Mouse (Mus musculus) frontal cortex, adult 2 months (tissue): Measurements from ENCODE around the gene Nol9. TPM values are rescaled to one million over a fixed set of nuclear protein-coding genes. Genes with fewer than 3 reads are reported as not detected.

ENCODE experiments used
- DNase-seq, 2 experiments: peaks; one replicate each; pipeline ENCODE4 v3.0.0; 2022; ENCODE audit warnings: low spot score in 1 of 2; ENCODE audit errors: extremely low spot score in 1 of 2
- polyA plus RNA-seq: library from polyadenylated mRNA; depleted of rRNA; stranded (reverse); fragments of >200 nt; gene quantifications from 2 replicates; pipeline ENCODE4 v1.2.3, GENCODE M21; 2012; rRNA removed

Nol9 gene
- 15.9 and 18.4 TPM in 2 replicates for polyA plus RNA-seq

GRCm38 (mm10) chr4:152038985-152039830 lies at the start of gene Nol9:
Nol9 (plus strand) TSS chr4:152039321.
- DNase-seq = peak; percentile 65 to 94

DNA sequence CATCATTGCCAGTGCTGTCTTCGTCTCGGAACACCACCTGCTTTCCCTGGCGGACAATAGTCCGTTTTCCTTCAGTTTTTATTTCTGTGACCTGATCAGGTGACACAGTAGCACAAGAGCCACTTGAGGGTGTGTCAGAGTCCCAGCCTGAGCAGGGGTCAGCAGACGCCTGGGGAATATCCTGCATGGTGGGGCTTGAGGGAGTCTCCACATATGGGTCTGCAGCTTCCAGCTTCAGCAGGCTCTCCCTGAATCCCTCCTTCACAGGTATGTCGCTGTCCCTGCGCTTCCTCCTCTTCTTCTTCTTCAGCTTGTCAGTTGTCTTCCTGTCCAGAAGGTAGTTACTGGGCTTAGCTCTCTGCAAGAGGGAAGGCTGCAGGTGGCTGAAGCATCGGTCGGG lies 47.0 kb upstream of the Nol9 start:
- DNase-seq = no peak

DNA sequence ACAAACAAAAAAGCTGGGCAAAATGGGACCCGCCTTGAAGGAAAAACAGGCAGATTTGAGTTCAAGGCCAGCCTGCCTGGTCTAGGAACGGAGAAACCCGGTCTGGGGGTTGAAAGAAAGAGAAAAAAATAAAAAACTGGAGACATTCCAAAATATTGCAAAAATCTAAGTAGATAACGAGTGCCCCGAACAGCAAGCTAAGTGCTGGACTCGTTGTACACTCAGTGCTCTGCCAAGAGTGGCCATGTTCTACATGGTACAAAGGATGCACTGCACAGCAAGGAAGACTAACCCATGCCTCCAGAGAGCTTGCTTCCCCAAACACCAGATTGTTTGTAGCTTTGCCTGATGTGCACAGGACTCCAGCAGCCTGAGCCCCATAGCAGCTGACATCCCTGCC lies 46.1 kb upstream of the Nol9 start:
- no peak for DNase-seq

DNA sequence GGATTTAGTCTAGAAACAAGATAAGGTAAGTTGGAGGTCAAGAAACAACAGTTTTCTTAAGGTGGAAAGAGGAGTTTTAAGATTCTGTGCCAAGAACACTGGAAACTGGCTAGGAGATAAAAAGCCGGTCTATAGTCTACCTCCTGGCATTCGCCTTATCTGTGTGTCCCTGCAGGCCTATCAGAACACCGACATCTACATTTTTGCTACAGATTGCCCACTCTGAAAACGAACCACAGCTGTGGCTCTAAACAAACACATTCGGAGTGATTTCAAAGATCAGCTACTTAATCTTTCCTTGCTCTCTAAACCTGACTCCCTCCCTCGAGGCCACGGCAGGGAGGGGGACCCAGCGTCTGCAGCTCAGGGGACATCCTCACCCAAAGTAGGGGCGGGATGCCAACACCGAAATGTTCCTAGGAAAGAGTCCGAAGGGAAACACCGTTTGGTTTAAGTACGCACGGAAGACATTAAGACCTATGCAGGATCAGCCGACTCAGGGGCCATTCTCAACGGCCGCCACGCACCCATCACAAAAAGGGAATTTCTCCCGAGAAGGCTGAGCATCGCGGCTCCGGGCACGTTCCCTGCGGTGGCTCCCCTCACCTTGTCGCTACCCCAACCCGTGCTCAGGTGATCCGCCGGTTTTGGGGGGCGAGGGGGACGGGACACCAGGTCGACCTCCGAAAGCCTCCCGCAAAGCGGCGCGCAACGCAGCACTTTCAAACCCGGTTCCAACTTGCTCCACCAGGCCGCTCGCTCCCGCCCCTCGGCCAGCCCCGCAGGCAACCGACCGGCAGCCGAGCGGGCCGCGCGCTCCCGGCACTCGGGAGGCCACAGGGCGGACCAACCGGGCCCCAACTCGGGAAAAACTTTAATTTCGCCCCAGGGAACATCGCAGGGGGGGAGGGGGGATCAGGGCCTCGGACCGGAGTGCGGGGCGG lies 44.6 kb upstream of the Nol9 start:
- DNase-seq = no peak

DNA sequence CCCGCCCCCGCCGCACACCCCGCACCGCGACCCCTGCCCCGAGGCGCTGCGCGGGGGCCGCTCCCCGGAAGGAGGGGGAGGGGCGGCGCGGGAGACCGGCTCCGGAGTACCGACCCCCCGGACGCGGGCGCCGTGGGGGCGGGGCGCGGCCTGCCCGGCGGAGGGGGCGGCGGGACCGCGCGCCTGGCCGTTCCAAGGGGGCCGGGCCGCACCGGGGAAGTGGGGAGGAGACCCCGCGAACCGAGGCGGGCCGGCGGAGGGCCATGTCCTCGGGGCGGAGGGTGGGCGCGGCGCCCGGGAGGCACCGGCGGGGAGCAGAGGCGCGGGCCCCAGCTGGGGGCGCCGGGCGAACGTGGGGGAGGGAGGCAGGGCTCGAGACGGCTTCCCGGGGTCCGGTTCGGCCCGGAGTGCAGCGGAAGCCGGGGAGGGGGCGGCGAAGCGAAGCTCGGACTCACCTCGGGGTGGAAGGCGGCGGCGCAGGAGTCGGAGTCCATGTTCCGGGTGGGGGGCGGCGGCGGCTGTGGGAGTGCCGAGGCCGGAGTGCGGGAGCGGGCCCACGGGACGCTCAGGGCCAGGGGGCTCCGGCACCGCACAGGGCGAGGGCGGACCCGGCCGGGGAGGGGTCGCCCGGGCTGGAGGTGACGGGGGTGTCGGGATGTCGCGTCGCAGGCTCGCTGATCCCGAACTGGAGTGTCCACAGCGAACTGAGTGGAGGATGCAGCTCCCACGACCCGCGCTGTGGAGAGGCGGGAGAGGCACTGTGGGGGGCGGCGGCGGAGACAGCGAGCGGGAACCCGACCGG lies 43.5 kb upstream of the Nol9 start:
- no peak for DNase-seq

- DNase-seq = peak; percentile 98 to 99
These were observed 42.8 kb upstream of the Nol9 start, which contains the start of gene Phf13 for GRCm38 (mm10) chr4:151996173-151996950. Phf13 (minus strand) TSS chr4:151996258.

DNA sequence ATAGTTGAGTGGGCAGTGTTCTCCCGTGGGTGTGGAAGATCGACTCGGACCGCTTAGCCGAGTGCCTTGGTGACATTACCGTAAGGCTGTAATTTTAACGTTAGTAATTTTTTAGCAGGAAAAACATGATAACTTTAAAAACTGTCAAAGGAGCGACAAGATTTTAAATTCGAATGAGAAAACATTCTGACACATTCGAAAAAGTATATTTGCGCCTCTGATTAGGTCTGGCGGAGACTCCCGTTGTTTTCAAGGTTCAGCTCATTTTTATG lies 42.2 kb upstream of the Nol9 start:
- no peak for DNase-seq

DNA sequence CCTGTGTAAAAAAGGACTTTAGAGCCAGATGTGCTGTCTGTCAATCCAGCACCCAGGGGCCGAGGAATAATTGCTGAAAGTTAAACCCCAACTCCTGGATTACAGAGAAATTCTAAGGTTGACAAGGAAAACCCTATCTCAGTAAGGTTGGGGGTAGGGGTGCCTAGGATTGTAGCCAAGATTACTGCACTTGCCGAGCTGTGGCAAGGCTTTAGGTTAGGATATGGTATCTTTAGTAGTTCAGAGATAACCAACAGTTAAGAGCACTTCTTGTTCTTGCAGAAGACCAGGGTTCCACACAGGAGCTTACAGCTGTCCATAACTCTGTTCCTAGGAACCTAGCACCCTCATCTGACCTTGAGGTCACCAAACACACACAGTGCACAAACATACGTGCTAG lies 41.4 kb upstream of the Nol9 start:
- DNase-seq = no peak

DNA sequence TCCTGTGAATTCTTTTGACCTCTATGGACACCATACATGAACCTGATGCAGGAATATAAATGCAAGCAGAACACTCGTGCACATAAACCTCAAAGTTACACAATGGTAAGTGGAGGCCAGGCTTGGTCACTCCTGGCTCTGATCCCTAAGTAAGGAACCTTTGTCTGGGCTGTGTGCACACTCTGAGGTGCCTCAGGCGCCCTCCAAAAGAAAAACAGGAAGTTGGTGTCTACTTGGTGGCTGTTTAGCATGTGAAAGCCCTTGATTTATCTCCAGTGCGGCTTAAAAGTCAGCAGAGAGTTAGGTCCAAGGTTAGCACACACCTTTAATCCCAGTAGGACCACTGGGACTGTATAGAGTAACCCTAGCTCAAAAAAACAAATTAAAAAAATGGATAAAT lies 39.6 kb upstream of the Nol9 start:
- DNase-seq = no peak

- peak in 1 of 2 experiments; percentile 62 for DNase-seq
These were observed 38.2 kb upstream of the Nol9 start for GRCm38 (mm10) chr4:152000906-152001305.

GRCm38 (mm10) chr4:152001335-152001734 lies 37.8 kb upstream of the Nol9 start:
- no peak for DNase-seq

DNA sequence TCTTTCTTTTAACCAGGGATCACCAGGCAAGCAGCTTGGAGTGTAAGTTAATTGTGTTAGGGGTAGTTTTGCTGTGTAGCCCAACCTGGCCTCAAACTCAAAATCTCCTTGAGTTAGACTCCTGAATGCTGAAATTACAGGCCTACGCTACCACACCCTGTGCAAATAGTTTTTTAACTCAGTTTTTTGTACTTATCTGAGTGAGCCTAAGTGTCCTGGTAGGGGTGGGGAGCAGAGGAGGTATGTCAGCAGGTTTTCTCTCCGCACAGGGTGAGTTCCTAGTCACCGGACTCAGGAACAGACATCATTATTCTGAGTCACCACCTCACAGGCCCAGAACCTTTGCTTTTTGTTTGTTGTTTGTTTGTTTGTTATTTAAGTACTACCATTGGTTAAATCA lies 37.1 kb upstream of the Nol9 start:
- DNase-seq = no peak

DNA sequence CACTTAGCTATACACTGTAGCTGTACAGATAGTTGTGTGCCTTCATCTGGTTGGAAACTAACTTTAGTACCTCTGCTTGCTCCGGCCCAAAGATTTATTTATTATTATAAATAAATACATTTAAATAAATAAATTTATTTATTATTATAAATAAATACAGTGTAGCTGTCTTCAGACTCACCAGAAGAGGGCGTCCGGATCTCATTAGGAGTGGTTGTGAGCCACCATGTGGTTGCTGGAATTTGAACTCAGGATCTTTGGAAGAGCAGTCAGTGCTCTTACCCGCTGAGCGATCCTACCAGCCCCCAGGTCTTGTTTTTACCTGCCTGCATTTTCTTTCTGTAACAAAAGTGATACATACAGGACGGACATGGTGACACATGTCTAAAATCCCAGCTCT lies 33.0 kb upstream of the Nol9 start:
- no peak for DNase-seq

- no peak for DNase-seq
These were observed 32.3 kb upstream of the Nol9 start for GRCm38 (mm10) chr4:152006812-152007211.

DNA sequence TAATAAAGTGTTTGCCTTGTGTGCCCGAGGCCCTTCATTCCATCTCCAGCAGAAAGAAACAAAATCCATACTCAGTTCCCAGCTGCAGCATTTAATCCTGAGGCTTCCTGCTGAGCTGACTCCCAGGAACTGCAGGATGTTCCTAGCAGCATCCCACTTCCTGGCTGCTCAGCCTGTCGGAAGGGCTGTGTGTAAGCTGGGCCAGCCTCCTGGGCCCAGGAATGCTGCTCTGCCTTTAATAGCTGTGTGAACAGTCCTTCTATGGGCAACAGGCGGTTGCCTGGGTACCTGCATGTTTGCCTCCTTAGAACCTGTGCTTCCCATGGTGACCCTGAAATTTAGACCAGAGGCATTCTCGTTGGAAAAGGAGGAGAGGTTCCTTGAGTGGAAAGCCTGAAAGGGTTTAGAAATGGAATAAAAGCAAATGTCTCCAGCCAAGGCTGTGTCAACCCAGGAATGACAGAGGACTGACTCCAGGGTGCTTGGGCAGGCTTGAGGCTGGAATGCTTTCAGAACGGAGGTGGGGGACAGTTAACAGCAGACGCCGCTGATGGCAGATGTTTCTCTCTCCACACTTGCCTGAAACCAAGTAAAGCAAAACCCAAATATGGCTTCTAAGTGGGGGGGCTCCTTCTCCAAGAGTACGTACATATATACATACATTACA lies 31.5 kb upstream of the Nol9 start:
- DNase-seq = no peak

GRCm38 (mm10) chr4:152008148-152008500 lies 31.0 kb upstream of the Nol9 start:
- DNase-seq = no peak

- DNase-seq = peak; percentile 88 to 95
These were observed 30.5 kb upstream of the Nol9 start, which contains the start of gene Klhl21 for GRCm38 (mm10) chr4:152008622-152009075. Klhl21 (plus strand) TSS chr4:152008803.

GRCm38 (mm10) chr4:152009076-152010051 lies 29.8 kb upstream of the Nol9 start:
- peak in 1 of 2 experiments; percentile 78 for DNase-seq
